In genomic region chr5:92374721-92375142, GRCm38 (mm10) we compare ENCODE assay signal across 8 mouse cellular contexts. TPM values are rescaled to one million over a fixed set of nuclear protein-coding genes. Genes with fewer than 3 reads are reported as not detected.
A peak's percentile ranks its signal among the peaks of the same experiment; 100 is the strongest.
DNase-seq lines count a peak whose midpoint lies in the region; ATAC-seq lines count a peak whose summit lies in the region.

No protein-coding gene starts in this region.

- no peaks in the 10 kb centered on the region for H3K36me3 ChIP-seq in liver, embryonic 15.5 days (replicated peaks)

- no peaks in the 10 kb centered on the region for H3K27me3 ChIP-seq in liver, embryonic 15.5 days

- H3K4me2 ChIP-seq in liver, embryonic 15.5 days = peak overlapping the region; percentile 23; the same call in 1 of the 2 replicates

- ATAC-seq in liver, embryonic 15.5 days (ENCODE audit: insufficient read depth) = peak; percentile 39

- WGBS in liver, embryonic 15.5 days (ENCODE audit: insufficient replicate concordance) = 24% methylated on average over 6 of the region's 6 CpGs

- peak overlapping the region; percentile 68 for H3K27ac ChIP-seq in liver, embryonic 15.5 days (replicated peaks)

- H3K4me1 ChIP-seq in liver, embryonic 15.5 days (replicated peaks) = peaks cover 33% of the 10 kb centered on the region

- no peak overlapping the region for H3K9ac ChIP-seq in liver, embryonic 15.5 days

- no peaks in the 10 kb centered on the region for H3K9me3 ChIP-seq in liver, embryonic 15.5 days (replicated peaks)

- DNase-seq in ovary, postnatal 36 days (ENCODE audit: low spot score) = peak; percentile 39
- no peak for DNase-seq in ovary, postnatal 14 days (ENCODE audit: low spot score)
- DNase-seq in cerebellum, postnatal 25 days = peak; percentile 49 to 63
- DNase-seq in thymus, postnatal 14 days = peak; percentile 50
- DNase-seq in frontal cortex, postnatal 36 days (ENCODE audit: low spot score in 2 of 2) = no peak
- DNase-seq in layer of hippocampus, adult 18-20 months (ENCODE audit: low spot score in 2 of 2) = no peak
- DNase-seq in heart, adult 8-10 months (ENCODE audit: low spot score) = no peak

- H3K4me3 ChIP-seq in liver, embryonic 15.5 days (replicated peaks) = no peak overlapping the region

RNA-seq across cellular contexts. Expression of gene Cxcl10, which starts 26.0 kb away (rescaled TPM):
- polyA plus RNA-seq in liver, embryonic 15.5 days (2015; fragmentation: Nextera tagmentation; extraction: Ambion mirVana) = 4.1 and 5.3 TPM in 2 replicates
- not detected for total RNA-seq in layer of hippocampus, adult 18-20 months (2021)
- not detected for total RNA-seq in heart, adult 8-10 months (2022)

RNA-seq across cellular contexts. Expression of gene Art3, which starts 43.1 kb away (rescaled TPM):
- 1.2 and 1.4 TPM in 2 replicates for polyA plus RNA-seq in liver, embryonic 15.5 days (2015; fragmentation: Nextera tagmentation; extraction: Ambion mirVana)
- total RNA-seq in layer of hippocampus, adult 18-20 months (2021) = 1 to 10 TPM; 2.2 to 4.2 TPM
- 100 to 1,000 TPM; 573 to 758 (median 670) TPM for total RNA-seq in heart, adult 8-10 months (2022)

RNA-seq across cellular contexts. Expression of gene Cxcl9, which starts 46.9 kb away (rescaled TPM):
- polyA plus RNA-seq in liver, embryonic 15.5 days (2015; fragmentation: Nextera tagmentation; extraction: Ambion mirVana) = not detected in 2 replicates
- total RNA-seq in layer of hippocampus, adult 18-20 months (2021) = not detected
- total RNA-seq in heart, adult 8-10 months (2022) = 1 to 10 TPM in 3 of 4 experiments, under 1 TPM in 1; 0.79 to 1.8 (median 1.2) TPM

Comparison
In these comparisons a context has a peak if more than half of its experiments do, and no peak if none do; other contexts are left out.
1. DNase-seq: peak in ovary, postnatal 36 days (single experiment), cerebellum, postnatal 25 days (2 of 2) and thymus, postnatal 14 days (single experiment); none in ovary, postnatal 14 days (single experiment), frontal cortex, postnatal 36 days (0 of 2), layer of hippocampus, adult 18-20 months (0 of 2) and heart, adult 8-10 months (single experiment).
2. RNA of gene Art3, which starts 43.1 kb away (total RNA-seq): 573 to 758 TPM in heart, adult 8-10 months; 2.2 to 4.2 TPM in layer of hippocampus, adult 18-20 months; every median in the first group is over 100 times any median in the second.